Mouse (Mus musculus) heart, postnatal 25 days (tissue): ENCODE measurements around the gene Sec14l3. TPM values are rescaled to one million over a fixed set of nuclear protein-coding genes. Genes with fewer than 3 reads are reported as not detected.

Source experiments
- DNase-seq: peaks from one replicate; pipeline ENCODE4 v3.0.0; 2022; ENCODE audit warnings: low spot score
- intact Hi-C: fragments of 180-260 bp; cut with DNase I; formaldehyde crosslinking; loops from one replicate; pipeline ENCODE4 v1.15.1; 2025
- total RNA-seq, 2 experiments: library from RNA; stranded (reverse); gene quantifications; 2 replicates each; pipeline ENCODE4 v1.2.3; 2021

Gene Sec14l3
- total RNA-seq, 2 experiments from 2014 or later, result not detected

DNA sequence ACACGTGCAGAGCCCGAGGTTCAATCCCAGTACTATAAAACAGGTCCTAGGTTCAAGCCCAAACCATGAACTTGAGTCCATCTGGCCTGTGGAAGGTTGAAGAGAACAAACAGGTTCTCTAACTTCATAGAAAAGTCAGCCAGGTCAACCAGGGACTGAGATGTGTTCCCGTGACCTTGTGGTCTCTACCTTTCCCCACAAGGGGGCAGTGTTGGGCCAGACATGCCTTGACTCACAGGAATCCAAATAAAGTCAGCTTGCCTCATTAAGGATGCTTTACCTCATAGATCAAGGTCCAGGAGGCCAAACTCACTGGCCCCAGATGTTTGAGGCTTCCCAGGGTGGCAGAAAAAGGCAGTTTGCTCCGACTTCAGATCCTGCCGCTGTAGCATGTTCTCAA lies 11.1 kb upstream of the Sec14l3 start:
- intact Hi-C loops, result loop anchor here (2.0 kb wide), 1 partner anchor 29 kb away; no protein-coding TSS in a partner anchor
- DNase-seq, result no peak

DNA sequence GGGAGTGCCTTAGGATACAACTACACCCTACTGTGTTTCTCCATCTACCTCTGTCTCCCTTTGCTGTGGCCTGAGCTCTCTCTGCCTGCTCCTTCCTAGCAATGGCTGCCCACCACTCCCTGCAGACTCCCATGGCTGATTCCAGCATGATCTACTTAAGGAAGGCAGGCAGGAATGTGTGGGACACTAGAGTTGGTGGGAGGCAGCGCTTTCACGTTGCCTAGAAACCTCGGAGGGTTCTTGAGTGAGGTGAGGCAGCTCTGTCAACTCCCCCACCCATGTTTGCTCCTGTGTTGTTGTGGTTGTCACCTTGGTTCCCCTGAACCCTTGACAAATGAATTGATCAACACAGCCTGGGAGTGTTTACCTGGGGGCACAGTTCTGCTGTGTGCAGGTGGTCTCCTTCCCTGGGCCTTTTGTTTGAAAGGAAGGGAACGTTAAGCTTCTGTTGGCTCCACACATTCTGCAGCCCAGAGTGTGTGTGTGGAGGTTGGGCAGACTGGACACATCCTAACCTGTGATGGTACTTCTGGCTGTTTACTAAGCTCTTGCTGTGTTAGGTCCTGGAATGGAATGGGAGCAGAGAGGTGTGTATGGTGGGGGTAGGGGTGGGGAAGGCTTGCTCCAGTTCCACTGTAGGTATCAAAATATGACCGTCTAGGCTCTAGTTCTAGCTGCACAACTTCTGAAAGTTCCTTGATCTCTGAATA lies 3.6 kb upstream of the Sec14l3 start:
- intact Hi-C loops, result no loop called here
- no peak for DNase-seq

DNA sequence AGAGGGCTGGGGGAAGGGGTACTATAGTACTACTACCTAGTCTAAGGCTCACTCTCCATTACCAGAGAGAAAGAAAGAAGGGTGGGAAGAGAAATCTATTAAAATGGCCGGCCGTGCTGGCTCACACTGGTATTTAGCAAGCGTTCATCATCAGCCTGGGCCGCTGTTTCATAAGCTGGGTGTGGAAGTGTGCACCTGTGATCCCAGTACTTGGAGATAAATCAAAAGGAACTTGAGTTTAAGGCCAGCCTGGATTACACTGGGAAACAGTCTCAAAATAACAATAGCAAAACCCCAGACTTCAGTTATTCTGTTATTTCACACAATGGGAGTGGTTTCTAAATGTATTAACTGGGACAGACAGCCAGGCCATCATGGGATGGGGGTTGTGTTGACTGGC lies 2.1 kb upstream of the Sec14l3 start:
- no peak for DNase-seq
- intact Hi-C loops, result no loop called here

DNA sequence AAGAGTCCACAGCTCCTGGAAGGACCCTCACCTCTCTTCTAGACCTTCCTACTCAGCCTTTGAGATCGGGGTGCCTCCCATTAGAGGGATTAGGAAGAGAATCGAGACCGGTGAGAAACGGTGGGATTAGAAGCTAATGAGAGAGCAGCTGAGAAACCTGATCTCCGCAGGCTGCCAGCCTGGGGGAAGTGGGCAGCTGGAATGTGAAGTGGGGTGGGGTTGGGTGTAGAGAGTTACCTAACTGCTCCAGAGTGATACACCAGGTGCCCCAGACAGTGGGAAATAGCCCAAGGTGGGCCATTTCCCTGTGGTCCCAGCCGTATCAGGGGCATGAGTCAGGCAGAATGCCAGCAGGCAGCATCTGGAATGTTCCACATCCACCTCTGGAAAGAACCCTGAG lies 1.7 kb upstream of the Sec14l3 start:
- DNase-seq, result no peak
- intact Hi-C loops, result no loop called here

DNA sequence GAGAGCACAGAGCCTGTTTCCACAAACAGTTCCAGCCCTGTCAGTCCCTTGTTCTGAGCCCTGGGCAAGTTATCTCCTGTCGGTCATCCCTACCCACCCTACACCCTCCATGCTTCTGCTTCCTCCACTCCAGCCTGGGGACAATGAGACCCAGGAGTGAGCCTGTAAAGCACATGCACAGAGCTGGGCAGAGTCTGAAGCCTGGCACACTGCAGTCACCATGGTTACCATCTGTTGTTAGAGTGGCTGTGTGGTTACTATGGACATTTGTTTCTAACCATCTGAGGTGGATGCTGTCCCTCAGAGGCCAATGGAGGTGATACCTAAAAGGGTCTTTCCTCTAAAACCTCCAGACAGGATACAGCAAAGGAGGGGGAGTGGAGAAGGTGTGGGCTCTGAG lies 5.0 kb downstream of the Sec14l3 start:
- intact Hi-C loops, result no loop called here
- DNase-seq, result no peak

DNA sequence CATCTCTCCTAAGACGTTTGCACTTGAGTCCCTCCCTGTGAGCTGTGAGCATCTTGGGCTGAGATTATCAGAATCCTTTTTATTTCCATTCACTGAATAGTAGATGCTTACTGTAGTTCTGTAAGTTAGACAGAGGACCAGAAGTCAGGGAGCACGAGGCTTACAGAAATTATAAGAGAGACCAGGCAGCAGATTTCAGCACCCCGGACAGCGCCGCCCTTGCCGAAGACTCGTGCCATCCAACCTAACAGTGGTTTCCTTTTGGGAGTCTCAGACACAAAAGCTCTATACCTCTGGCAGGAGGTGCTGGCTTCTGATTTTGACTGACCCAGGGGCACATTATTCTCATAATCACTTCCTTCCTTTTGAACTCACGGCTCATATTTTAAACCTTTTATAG lies 12.0 kb downstream of the Sec14l3 start:
- intact Hi-C loops, result no loop called here
- no peak for DNase-seq

DNA sequence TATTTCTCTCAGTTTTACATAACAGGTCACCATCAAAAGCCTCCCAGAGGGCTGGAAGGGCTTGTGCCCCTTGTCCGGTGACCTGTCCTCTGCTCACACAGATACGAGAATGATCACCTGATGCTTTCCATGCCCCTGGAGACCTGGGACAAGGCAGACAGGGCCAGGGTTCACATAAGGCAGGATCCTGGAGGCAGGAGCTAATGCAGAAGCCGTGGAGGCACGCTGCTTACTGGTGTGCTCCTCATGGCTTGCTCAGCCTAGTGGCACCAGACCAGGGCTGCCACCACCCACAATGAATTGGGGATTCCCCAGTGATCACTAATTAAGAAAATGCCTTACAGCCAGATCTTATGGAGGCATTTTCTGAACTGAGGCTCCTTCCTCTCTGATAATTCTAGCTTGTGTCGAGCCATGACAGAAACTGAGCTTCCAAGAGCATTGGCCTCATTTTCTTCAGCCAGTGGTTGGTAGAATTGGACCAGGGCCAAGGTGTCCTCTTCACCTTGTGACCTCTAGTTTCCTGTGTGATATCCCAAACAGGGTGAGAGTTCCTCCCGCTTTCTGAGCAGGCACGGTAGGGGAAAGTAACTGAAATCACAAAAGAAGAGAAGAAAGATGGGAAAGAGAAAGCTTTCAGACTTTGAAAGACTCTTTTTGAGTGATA lies 13.8 kb downstream of the Sec14l3 start:
- no peak for DNase-seq
- intact Hi-C loops, result no loop called here

DNA sequence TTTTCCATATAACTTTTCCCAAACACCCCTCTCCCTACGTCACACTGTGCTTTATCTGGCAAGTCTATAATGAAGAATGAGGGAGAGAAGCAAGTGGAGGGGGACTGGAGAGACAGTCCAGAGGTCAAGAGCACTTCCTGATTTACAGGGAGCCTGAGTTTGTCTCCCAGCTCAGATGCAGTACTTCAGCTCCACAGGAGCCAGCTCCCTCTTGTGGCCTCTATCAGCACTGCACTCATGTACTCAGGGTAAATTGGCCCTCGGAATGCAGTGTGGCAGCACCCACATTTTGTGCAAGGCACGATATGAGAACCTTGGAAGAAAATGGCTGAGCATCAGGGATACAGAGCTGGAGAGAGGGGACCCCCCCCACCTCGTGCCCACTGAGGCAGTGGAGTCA lies 15.6 kb downstream of the Sec14l3 start:
- intact Hi-C loops, result no loop called here
- no peak for DNase-seq

DNA sequence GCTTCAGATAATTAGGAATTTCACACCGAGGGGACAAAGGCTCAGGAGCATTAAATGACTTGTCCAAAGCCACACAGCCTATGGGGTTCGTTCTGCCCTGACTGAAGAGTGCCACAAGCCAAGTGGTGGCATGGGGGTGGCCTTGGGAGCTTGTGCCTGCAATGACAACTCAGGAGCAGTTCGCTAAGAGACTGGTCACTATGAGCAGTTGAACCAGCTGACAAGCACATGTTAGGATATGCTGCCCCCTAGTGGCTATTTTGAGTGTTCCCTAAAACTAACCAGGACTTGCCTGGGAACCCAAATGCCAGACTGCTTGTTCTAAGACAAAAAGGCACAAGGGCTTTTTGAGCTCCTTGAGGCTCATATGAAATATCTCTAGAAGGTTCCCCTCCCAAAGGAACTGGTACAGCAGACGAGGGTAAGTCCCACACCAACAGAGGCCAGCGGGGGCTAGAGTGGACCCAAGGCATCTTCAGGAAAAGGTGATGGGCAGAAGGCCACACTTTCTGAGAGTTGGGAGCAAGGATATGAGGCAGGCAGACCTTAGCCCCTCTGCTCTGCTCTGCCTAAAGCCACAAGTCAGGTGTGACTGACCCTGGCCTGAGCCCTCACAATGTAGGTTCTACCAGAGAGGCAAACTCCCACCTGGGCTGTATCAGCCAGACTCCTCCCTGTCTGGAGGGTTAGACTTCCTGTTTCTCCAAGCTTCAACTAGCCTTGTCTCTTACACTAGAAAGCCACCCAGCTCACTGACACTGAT lies 18.9 kb downstream of the Sec14l3 start:
- DNase-seq, result no peak
- intact Hi-C loops, result loop anchor here (1.0 to 2.0 kb wide), 2 partner anchors 31 to 82 kb away; no protein-coding TSS in a partner anchor

DNA sequence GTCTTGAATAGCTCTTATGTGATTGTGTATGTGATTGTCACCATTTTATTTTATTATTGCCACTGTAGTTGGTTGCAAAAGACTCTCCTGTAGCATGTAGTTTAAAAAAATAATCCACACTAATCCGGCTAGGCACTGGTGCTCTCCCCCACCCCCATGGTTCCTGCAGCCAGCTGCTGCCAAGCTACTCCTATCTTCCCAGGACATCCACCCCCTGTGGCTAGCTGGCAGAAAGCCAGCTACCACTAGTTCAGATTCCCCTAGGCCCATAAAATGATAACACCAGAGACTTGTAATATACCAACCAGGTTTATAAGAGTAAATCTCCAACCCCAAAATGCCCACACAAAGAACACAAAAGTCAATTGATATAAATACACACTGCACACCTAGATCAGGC lies 21.6 kb downstream of the Sec14l3 start:
- DNase-seq, result no peak
- intact Hi-C loops, result no loop called here

DNA sequence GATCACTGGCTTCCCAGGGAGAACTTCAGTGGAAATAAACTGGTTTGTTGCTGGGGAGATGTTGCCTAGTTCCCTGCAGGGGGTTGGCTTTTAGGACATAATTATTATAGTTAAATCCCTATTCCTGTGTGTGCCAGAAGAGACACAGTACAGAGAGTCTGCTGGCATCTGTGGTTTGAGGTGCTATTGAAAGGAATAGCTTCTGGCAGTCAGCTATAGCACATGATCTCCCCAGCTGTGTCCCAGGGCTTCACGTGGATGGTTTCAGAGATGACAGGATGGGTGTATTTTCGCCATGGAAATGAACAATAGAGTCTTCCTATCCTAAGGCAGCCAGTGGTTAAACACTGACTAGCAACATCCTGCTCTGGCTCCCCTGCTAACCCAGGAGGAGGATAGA lies 22.6 kb downstream of the Sec14l3 start:
- intact Hi-C loops, result no loop called here
- DNase-seq, result no peak

DNA sequence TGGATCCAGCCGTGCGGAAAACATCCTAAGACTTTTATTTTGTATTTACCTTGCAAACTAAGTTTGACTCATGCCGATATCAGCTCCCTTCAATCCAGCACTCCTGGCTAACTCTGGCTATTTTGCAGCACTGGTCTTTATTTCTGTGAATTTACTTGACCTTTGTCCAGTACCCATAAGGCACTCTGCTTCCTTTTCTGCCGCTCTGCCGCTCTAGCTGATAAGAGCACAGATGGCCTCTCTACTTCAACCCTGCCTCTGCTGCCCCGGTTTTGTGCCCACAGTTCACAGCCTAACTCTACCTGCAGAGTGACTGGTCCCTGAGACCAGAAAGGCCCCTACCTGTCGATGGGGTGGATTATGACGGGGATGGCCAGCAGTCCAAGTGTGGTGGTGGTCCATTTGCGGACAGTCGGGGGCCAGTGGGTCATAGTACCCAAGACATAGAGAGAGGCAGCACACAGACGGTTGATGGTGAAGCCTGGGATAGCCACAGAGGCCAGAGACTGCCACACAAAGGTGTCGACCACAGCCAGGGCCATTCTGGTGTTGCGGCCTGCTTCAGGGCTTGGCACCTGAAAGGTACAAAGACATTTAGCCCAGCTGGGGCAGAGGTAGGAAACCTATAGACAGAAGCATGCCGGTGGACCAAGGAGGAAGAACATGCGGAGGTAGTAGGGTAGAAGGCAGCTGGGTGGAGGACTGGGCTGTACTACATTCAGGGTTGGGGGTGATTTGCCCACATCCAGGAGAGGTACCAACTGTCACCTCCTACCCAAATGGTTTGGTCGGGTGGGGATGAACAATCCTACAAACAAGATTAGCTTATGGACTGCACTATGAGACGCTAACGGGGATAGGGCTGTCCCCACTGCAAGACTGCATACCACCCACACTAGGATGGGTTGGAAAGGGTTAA lies 29.1 kb downstream of the Sec14l3 start:
- intact Hi-C loops, result loop anchor here (2.0 kb wide), 1 partner anchor 125 kb away; the partner anchor contains the start of gene Castor1
- DNase-seq, result no peak

DNA sequence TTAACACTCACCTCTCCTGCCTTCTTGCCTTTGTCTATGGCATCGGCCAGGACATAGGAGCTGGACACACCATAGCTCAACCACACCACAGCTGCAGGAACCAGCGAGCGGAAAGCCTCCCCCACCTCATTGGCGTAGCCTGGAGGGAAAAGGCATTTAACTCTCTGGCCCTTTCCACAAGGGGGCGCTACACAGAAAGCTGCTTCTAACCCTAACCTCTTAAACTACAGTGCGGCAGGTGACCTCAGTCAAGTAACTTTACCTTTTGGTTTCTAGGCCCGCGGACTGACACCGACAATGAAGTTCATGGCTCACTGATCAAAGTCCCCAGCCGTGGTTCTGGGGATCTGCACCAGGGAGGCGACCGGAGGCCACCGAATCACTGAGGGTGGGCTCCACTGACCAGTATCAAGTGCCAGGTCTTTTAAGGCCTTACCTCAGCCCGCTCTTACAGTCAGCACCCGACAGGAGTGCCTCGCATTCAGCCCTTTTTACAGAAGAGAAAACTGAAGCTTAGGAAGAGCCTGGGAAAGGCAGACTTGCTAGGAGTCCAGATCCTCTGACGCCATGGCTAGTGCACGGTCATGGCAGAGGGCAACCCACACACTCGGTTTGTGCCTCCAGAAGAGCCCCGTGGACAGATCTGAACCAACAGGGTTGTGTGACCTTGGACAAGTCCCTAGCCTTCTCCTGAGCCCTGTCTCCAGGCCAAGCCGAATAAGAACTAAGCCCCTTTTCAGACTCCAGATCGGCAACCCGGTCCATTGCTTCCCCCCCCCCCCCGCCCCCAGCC lies 29.9 kb downstream of the Sec14l3 start:
- DNase-seq, result no peak
- intact Hi-C loops, result loop anchor here (2.0 kb wide), 1 partner anchor 124 kb away; the partner anchor contains the start of gene Castor1

DNA sequence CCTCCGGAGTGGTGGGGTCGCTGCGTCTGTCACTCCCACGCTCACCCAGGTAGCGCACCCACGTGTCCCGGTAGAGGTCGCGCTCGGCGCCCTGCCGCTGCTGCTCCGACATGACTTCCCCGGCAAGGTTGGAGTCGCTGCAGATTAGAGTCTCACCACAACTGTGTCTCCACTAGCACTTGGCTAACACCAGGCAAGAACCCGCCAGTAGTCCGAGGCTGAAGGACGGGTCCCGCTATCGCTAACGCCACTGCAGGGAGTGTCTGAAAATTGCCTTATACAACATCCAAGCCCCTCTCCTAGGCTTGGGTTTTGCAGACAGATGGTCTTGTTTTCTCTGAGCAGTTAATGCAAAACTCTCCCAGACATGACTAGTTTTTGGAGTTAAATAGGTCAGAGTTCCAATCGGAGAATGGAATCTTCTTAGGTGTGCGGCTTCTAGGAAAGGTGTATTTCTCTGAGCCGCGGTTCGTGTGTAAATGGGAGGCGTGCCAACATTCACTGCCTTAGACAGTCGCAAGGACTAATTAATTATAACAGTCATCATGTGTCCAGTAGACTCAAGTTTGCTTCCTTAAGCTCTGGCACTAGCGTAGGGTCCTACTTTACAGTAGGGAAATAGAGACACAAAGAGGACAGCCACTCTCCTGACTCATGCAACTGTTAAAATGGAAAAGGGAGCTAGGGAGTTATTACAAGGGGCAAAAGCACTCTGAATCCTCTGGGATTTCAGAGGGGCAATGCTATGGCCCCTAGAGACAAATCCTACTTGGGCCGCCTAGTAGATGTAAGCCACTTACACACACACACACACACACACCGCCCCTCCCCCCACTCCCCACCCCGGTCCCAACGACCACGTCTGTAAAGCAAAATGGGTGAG lies 30.8 kb downstream of the Sec14l3 start, which contains the start of gene Mtfp1:
TSS of gene Mtfp1 (minus strand) at position 275 of the 883 bp plus-strand sequence.
- DNase-seq, result peak; percentile 38
- intact Hi-C loops, result loop anchor here (2.0 kb wide), 1 partner anchor 123 kb away; the partner anchor contains the start of gene Castor1

DNA sequence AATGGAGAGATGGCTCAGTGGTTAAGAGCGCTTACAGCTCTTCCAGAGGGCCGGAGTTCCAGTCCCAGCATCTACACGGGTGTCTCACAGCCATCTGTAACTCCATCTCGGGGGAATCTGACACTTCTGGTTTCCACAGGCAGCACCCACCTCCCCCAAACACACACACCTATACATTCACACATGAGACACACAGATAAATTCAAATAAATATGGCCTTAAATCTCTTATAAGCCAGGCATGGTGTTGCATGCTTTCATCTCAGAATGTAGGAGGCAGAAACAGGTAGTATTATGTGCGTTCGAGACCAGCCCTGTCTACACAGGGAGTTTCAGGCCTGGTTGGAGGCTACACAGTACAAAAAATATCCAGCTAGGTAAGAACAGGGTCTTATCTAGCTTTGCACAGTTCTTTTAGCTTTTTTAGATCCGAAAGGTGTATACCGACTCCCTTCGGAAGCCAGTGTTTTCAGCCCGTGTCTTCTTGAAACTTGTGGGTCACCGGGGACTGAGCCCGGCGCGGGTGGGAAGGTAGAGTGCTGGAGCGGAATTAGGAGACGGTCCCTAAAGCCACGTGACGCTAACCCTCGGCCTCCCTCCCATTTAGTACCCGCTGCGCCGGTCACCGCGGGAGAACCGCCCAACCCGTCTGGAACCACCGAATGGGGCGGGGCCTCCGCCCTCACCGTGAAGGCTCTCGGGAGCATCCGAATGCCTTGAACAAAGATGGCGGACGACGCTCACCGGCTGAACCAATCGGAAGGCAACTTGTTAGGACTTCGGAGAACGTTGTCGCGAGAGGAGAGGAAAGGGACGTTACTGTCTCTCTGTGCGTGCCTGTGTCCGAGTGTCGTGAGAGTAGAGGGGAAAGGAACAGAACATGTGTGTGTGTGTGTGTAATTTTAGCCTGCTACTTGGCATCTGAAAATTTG lies 31.7 kb downstream of the Sec14l3 start:
- intact Hi-C loops, result no loop called here
- DNase-seq, result peak; percentile 98

DNA sequence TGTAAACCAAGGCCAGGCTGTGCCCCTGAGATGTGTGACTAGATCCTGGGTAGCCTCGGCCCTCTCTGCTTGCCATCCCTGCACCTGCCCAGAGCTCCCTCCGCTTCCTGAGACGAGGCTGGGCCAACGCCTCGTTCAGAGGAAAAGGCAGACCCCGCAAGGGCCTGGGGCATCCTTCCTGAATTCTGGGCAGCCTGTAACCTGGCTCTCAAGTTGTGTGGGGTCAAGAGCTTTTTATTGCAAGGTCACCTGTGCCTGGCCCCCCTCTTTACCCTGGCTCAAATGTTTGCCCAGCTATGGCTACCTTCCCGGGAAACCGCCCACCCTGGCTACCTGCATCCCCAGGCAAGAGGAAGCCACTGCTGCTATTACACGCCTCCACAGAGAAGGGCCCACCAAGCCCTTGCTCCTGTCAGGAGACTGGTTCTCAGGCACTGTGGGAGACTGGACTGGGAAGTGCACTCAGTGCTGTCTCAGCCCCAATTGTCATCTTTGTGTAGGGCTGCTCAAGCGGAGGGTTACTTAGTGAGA lies 32.5 kb downstream of the Sec14l3 start:
- no peak for DNase-seq
- intact Hi-C loops, result no loop called here

DNA sequence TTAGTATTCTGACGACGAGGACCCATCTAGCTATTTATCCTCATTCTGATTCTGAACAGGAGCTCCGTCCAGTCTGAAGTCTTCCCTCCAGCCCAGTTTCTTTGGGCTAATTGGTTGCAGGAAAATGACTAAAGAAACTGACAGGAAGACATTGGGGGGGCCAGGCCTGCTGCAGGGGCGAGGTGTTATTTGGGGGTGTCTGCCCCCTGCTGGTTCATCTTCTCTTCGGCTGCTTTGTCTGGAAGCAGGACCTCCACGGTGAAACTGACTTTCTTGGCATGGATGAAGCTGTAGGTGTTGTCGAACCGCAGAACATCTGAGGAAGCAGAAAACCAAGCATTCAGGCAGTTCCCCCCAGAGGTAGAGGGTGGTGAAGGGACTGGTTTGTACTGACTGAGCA lies 33.5 kb downstream of the Sec14l3 start:
- intact Hi-C loops, result no loop called here
- no peak for DNase-seq
